Mouse (Mus musculus) neural tube, embryonic 14.5 days (tissue): ENCODE data around the gene Sgpl1. TPM values are rescaled to one million over a fixed set of nuclear protein-coding genes. Genes with fewer than 3 reads are reported as not detected.

Experiments
- ATAC-seq: fragments of 200-750 bp; cut with Nextera tagmentation; 2 replicates; pipeline ENCODE4 v1.8.0; 2017; ENCODE audit warnings: low read depth, mild to moderate bottlenecking, moderate TSS enrichment, moderate library complexity
- H3K27ac ChIP-seq: fragments of 300-500 bp; sonication (generic); 2 replicates; pipeline ENCODE4 v1.5.1; 2014; ENCODE audit warnings: low read depth, mild to moderate bottlenecking, control low read depth, low read length, moderate library complexity, mixed read lengths
- H3K27me3 ChIP-seq: fragments of 300-500 bp; sonication (generic); 2 replicates; pipeline ENCODE4 v1.6.1; 2014; ENCODE audit warnings: low read length; ENCODE audit not compliant: control insufficient read depth, insufficient read depth
- H3K36me3 ChIP-seq: fragments of 300-500 bp; sonication (generic); 2 replicates; pipeline ENCODE4 v1.6.1; 2014; ENCODE audit warnings: low read length, mixed read lengths; ENCODE audit not compliant: control insufficient read depth, insufficient read depth
- H3K4me1 ChIP-seq: fragments of 300-500 bp; sonication (generic); 2 replicates; pipeline ENCODE4 v1.6.1; 2014; ENCODE audit warnings: low read length; ENCODE audit not compliant: control insufficient read depth, insufficient read depth
- H3K4me2 ChIP-seq: fragments of 300-500 bp; sonication (generic); 2 replicates; pipeline ENCODE4 v1.6.1; 2014; ENCODE audit warnings: mild to moderate bottlenecking, low read depth, low read length, control low read depth
- H3K4me3 ChIP-seq: fragments of 300-500 bp; sonication (generic); 2 replicates; pipeline ENCODE4 v1.5.1; 2014; ENCODE audit warnings: low read depth, low read length, control low read depth, mixed read lengths
- H3K9ac ChIP-seq: fragments of 300-500 bp; sonication (generic); replicated peaks from 2 replicates; pipeline ENCODE4 v1.6.1; 2014; ENCODE audit warnings: low read depth, mild to moderate bottlenecking, control low read depth, low read length, mixed read lengths
- H3K9me3 ChIP-seq: fragments of 300-500 bp; sonication (generic); 2 replicates; pipeline ENCODE4 v1.6.1; 2016; ENCODE audit warnings: low read length; ENCODE audit not compliant: control insufficient read depth
- WGBS: fragments of 180-500 bp; shearing (Covaris S2); extraction: QIAGEN DNeasy Blood & Tissue Kit; methylation state at CpG from one replicate; pipeline ENCODE4 v1.1.7; 2014; 5-methylcytosine and 5-hydroxymethylcytosine counted together
- polyA plus RNA-seq: library from polyadenylated mRNA; unstranded; fragments of >200 nt; fragmentation: Nextera tagmentation; extraction: Ambion mirVana; gene quantifications from 2 replicates; pipeline ENCODE4 v1.2.1, GENCODE M21; 2014

Gene Sgpl1
- polyA plus RNA-seq: 47.9 and 66.5 TPM in 2 replicates

- no peaks in the 10 kb centered on the region for H3K9me3 ChIP-seq
- H3K4me3 ChIP-seq: peak within 1 kb of the TSS; percentile 69
- H3K27ac ChIP-seq: peak within 1 kb of the TSS; percentile 90
- H3K4me1 ChIP-seq: peaks cover 8% of the 10 kb centered on the region; the same call in 1 of the 2 replicates
- H3K9ac ChIP-seq: peak within 1 kb of the TSS; percentile 82
- peak; percentile 90 for ATAC-seq
- WGBS: under 1% methylated on average over 69 of the region's 82 CpGs
- H3K4me2 ChIP-seq: peak within 1 kb of the TSS; percentile 65
- H3K27me3 ChIP-seq: no peaks in the 10 kb centered on the region
- no peaks in the 10 kb centered on the region for H3K36me3 ChIP-seq
Measured at GRCm38 (mm10) chr10:61147157-61148040, at the start of gene Sgpl1. TSS of gene Sgpl1 (minus strand) at chr10:61147703.

GRCm38 (mm10) chr10:61195718-61196291 lies 48.3 kb upstream of the Sgpl1 start:
- Histone ChIP-seq H3K9ac (no peak overlapping the region), H3K4me1 (no peaks in the 10 kb centered on the region; the same call in 1 of the 2 replicates), H3K27ac (no peak overlapping the region), H3K36me3 (no peaks in the 10 kb centered on the region), H3K27me3 (no peaks in the 10 kb centered on the region), H3K9me3 (no peaks in the 10 kb centered on the region), H3K4me3 (no peak overlapping the region), H3K4me2 (no peak overlapping the region)
- no peak for ATAC-seq
- WGBS: 92% methylated on average over 5 of the region's 5 CpGs

GRCm38 (mm10) chr10:61195216-61195615 lies 47.7 kb upstream of the Sgpl1 start:
- Histone ChIP-seq H3K9me3 (no peaks in the 10 kb centered on the region), H3K4me3 (no peak overlapping the region), H3K4me2 (no peak overlapping the region), H3K27ac (no peak overlapping the region), H3K9ac (no peak overlapping the region), H3K4me1 (no peaks in the 10 kb centered on the region; the same call in 1 of the 2 replicates), H3K27me3 (no peaks in the 10 kb centered on the region), H3K36me3 (no peaks in the 10 kb centered on the region)
- no peak for ATAC-seq
- WGBS: 87% methylated on average over 8 of the region's 8 CpGs

GRCm38 (mm10) chr10:61194611-61195010 lies 47.1 kb upstream of the Sgpl1 start:
- H3K4me2 ChIP-seq: no peak overlapping the region
- H3K9me3 ChIP-seq: no peaks in the 10 kb centered on the region
- WGBS: 83% methylated on average over 9 of the region's 9 CpGs
- no peaks in the 10 kb centered on the region for H3K4me1 ChIP-seq
- no peak overlapping the region for H3K27ac ChIP-seq
- H3K9ac ChIP-seq: no peak overlapping the region
- ATAC-seq: no peak
- no peaks in the 10 kb centered on the region for H3K27me3 ChIP-seq
- no peak overlapping the region for H3K4me3 ChIP-seq
- no peaks in the 10 kb centered on the region for H3K36me3 ChIP-seq

- H3K9me3 ChIP-seq: no peaks in the 10 kb centered on the region
- no peak overlapping the region for H3K9ac ChIP-seq
- no peaks in the 10 kb centered on the region for H3K4me1 ChIP-seq
- H3K27me3 ChIP-seq: no peaks in the 10 kb centered on the region
- no peak overlapping the region for H3K27ac ChIP-seq
- H3K4me3 ChIP-seq: no peak overlapping the region
- no peak overlapping the region for H3K4me2 ChIP-seq
- ATAC-seq: no peak
- H3K36me3 ChIP-seq: no peaks in the 10 kb centered on the region
- 69% methylated on average over 3 of the region's 3 CpGs for WGBS
Measured at GRCm38 (mm10) chr10:61188010-61188409, 40.5 kb upstream of the Sgpl1 start.

GRCm38 (mm10) chr10:61187001-61187400 lies 39.5 kb upstream of the Sgpl1 start:
- Histone ChIP-seq H3K9me3 (no peaks in the 10 kb centered on the region), H3K36me3 (no peaks in the 10 kb centered on the region), H3K9ac (no peak overlapping the region), H3K27ac (no peak overlapping the region), H3K4me3 (no peak overlapping the region), H3K4me1 (no peaks in the 10 kb centered on the region), H3K4me2 (no peak overlapping the region), H3K27me3 (no peaks in the 10 kb centered on the region)
- ATAC-seq: no peak
- 80% methylated on average over 3 of the region's 3 CpGs for WGBS

GRCm38 (mm10) chr10:61179927-61180326 lies 32.4 kb upstream of the Sgpl1 start:
- 77% methylated on average over 6 of the region's 6 CpGs for WGBS
- no peak overlapping the region for H3K9ac ChIP-seq
- H3K36me3 ChIP-seq: no peaks in the 10 kb centered on the region
- H3K27me3 ChIP-seq: no peaks in the 10 kb centered on the region
- H3K4me1 ChIP-seq: no peaks in the 10 kb centered on the region
- H3K9me3 ChIP-seq: no peaks in the 10 kb centered on the region
- no peak overlapping the region for H3K4me3 ChIP-seq
- no peak for ATAC-seq
- H3K27ac ChIP-seq: no peak overlapping the region
- no peak overlapping the region for H3K4me2 ChIP-seq

- no peak overlapping the region for H3K9ac ChIP-seq
- no peak for ATAC-seq
- H3K9me3 ChIP-seq: no peaks in the 10 kb centered on the region
- H3K4me1 ChIP-seq: no peaks in the 10 kb centered on the region
- H3K27ac ChIP-seq: no peak overlapping the region
- no peaks in the 10 kb centered on the region for H3K36me3 ChIP-seq
- 91% methylated on average over 8 of the region's 8 CpGs for WGBS
- H3K4me3 ChIP-seq: no peak overlapping the region
- H3K27me3 ChIP-seq: no peaks in the 10 kb centered on the region
- no peak overlapping the region for H3K4me2 ChIP-seq
Measured at GRCm38 (mm10) chr10:61178687-61179086, 31.2 kb upstream of the Sgpl1 start.

GRCm38 (mm10) chr10:61177751-61178150 lies 30.2 kb upstream of the Sgpl1 start:
- H3K27me3 ChIP-seq: no peaks in the 10 kb centered on the region
- ATAC-seq: no peak
- H3K4me1 ChIP-seq: no peaks in the 10 kb centered on the region
- 87% methylated on average over 4 of the region's 4 CpGs for WGBS
- H3K9ac ChIP-seq: no peak overlapping the region
- H3K4me3 ChIP-seq: no peak overlapping the region
- no peak overlapping the region for H3K27ac ChIP-seq
- no peaks in the 10 kb centered on the region for H3K9me3 ChIP-seq
- H3K36me3 ChIP-seq: no peaks in the 10 kb centered on the region
- H3K4me2 ChIP-seq: no peak overlapping the region
